In genomic region chr15:36399355-36400012, GRCm38 (mm10) we compare ENCODE assay signal across 8 mouse cellular contexts.
DNase-seq lines count a peak whose midpoint lies in the region; ATAC-seq and TF ChIP-seq lines count a peak whose summit lies in the region.
"Had no signal": no experiment of that assay in that cellular context is flagged by ENCODE, and none has a peak within 500 bp of the region (broad histone marks: within the 10 kb centered on the region; RNA-seq: fewer than 3 reads in every experiment).

No protein-coding gene starts in this region.

- H3K36me3 ChIP-seq in liver, embryonic 12.5 days: no peaks in the 10 kb centered on the region
- H3K36me3 ChIP-seq in kidney, adult 2 months (ENCODE audit: control insufficient read depth, insufficient read depth, low read length): no peaks in the 10 kb centered on the region

- no peaks in the 10 kb centered on the region for H3K9me3 ChIP-seq in liver, embryonic 12.5 days (replicated peaks)

- no peak overlapping the region for H3K4me3 ChIP-seq in liver, embryonic 12.5 days
- H3K4me3 ChIP-seq in kidney, adult 2 months (ENCODE audit: insufficient read depth, low read depth, low read length): no peak overlapping the region

- no peak overlapping the region for H3K4me2 ChIP-seq in liver, embryonic 12.5 days

- H3K9ac ChIP-seq in liver, embryonic 12.5 days: no peak overlapping the region

- TF ChIP-seq CTCF in kidney, adult 2 months (conservative IDR thresholded peaks at IDR 0.05; ENCODE audit: insufficient read depth, insufficient read length, low read depth, low read length): no peak

- H3K4me1 ChIP-seq in liver, embryonic 12.5 days: 0 out of 2 replicates have a peak, but pooled peaks cover 9% of the 10 kb centered on the region
- no peaks in the 10 kb centered on the region for H3K4me1 ChIP-seq in kidney, adult 2 months (ENCODE audit: control insufficient read depth, insufficient read depth, low read length)

- no peak for TF ChIP-seq POLR2A in kidney, adult 2 months (IDR thresholded peaks at IDR 0.05; ENCODE audit: low read depth, low read length)

- 44% methylated on average over 7 of the region's 7 CpGs for WGBS in liver, embryonic 12.5 days (ENCODE audit: insufficient replicate concordance)
- WGBS in kidney, adult 2 months: 49% methylated on average over 7 of the region's 7 CpGs

- peaks cover 18% of the 10 kb centered on the region; the same call in 1 of the 2 replicates for H3K27me3 ChIP-seq in liver, embryonic 12.5 days (replicated peaks)
- H3K27me3 ChIP-seq in kidney, adult 2 months (replicated peaks; ENCODE audit: control insufficient read depth, insufficient read depth, low read length): no peaks in the 10 kb centered on the region

- no peak overlapping the region for H3K27ac ChIP-seq in liver, embryonic 12.5 days
- H3K27ac ChIP-seq in kidney, adult 2 months (ENCODE audit: insufficient read depth, low read depth, low read length): no peak overlapping the region

- DNase-seq in liver: no peak
- peak; percentile 27 to 50 for DNase-seq in heart, adult 9 months (ENCODE audit: low spot score in 2 of 2)
- peak; percentile 50 for DNase-seq in kidney, adult 2 months
- no peak for DNase-seq in urinary bladder, adult 18-20 months (ENCODE audit: low spot score in 2 of 2)
- DNase-seq: cerebellum, adult 2 months had no signal

- ATAC-seq in liver, embryonic 12.5 days: peak; percentile 40; the same call in 1 of the 2 replicates
- peak; percentile 79 for ATAC-seq in megakaryocyte-erythroid progenitor cell, adult 5-6 weeks (replicated peaks; ENCODE audit: low FRiP score, low TSS enrichment, poor library complexity, severe bottlenecking)
- ATAC-seq in cerebellum, adult (ENCODE audit: insufficient number of reproducible peaks, low FRiP score, low TSS enrichment): no peak

Comparison
In these comparisons a context has a peak if more than half of its experiments do, and no peak if none do; other contexts are left out.
1. DNase-seq: peak in heart, adult 9 months (2 of 2) and kidney, adult 2 months (single experiment); none in liver (single experiment) and urinary bladder, adult 18-20 months (0 of 2).